Mouse (Mus musculus) left cerebral cortex, postnatal 10 days (tissue): ENCODE measurements around the gene Park7. TPM values are rescaled to one million over a fixed set of nuclear protein-coding genes. Genes with fewer than 3 reads are reported as not detected.
"Not testable (repeated sequence)": the region's sequence is repeated elsewhere in the genome, so short reads cannot be mapped to it uniquely, and the experiment has no call there.

ENCODE experiments used
- DNase-seq, 2 experiments: peaks; one replicate each; pipeline ENCODE4 v3.0.0; 2021 to 2022; ENCODE audit warnings: low spot score in 2 of 2, mixed read lengths in 1 of 2; ENCODE audit errors: extremely low spot score in 1 of 2
- intact Hi-C: fragments of 180-260 bp; cut with DNase I; formaldehyde crosslinking; loops from one replicate; pipeline ENCODE4 v1.15.1; 2025
- total RNA-seq, 2 experiments: library from RNA; stranded (reverse); gene quantifications; 2 replicates each; pipeline ENCODE4 v1.2.3; 2021

The Park7 gene
- total RNA-seq, 2 experiments from 2014 or later, result 213 to 216 TPM

DNA sequence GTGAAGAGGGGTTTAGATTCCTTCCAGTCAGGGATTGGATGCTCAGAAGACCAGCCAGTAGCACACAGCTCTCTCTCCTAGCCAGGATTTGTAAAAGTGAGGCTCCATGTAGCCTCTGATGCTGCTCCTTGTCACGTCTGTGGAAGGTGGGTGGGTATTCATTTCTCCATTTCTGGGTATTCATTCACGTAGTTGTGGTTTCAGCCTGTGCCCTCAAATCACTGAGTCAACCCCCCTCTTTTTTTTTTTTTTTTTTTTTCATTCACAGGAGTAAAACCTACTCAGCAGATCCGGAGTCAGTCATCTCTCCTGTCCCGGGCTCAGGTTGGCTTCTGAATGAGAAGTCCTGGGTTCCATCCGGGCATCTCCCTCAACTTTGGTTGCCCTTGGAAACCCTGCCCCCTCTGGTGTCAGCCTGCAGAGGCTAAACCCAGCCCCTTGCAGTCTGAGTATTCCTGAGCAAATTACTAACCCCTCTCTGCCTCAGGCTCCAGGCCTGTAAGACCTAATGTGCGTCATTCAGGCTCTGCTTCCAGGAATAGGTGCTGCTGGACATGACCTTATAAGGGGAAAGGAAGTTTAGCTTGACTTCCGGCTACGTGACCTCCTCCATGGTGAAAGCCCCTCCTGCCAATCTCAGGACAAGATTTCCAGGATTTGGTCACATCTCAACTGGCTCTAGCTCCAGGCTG, 3.2 kb upstream of the Park7 start:
- DNase-seq, result no peak
- intact Hi-C loops, result no loop called here

DNA sequence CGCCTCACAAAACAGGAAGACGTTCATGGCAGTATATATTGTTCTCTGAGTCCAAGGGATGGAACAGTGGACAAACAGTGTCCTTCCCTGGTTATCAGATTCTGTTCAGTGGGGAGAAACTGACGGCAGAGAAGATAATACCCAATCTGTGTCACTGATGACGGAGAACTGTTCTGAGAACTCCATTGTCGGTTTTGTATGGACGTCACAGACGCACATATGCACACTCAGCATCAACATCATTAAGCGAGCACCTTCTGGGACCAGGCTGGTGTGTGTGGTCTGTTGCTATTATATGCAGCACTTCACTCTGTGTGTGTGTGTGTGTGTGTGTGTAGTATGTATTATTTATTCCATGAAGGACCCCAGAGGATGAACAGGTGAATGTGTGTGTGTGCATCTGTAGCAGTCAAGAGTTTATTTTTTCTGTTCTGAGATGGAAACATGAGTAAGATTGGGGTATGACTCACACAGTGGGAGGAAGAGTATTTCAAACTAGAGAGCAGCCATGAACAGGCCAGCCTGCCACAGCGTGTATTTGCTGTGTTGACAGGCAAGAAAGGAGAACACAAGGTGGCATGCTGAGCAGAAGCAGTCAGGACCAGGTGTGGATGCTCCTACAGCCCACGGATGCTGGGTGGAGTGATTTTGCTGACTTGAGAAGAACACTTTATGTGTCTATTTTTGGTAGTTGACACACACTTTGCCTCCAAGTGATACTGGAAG, 1.1 kb upstream of the Park7 start:
- intact Hi-C loops, result no loop called here

DNA sequence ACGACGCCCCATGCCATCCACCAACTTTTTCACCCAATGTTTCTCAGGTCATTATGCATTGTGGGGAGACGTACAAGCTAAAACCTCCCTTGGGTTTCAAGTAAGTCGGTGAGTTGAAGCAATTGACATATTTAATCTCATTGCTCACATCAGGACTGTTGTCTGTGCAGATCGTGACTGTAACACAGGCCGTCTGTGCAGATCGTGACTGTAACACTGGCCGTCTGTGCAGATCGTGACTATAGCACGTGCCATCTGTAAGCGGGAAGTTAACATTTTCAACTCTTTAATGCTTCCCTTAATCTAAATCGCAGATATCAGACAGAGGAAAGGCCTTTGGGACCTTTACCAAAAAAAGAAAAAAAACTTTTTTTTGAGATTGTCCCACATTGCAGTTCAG, 494 bp downstream of the Park7 start:
- no peak for DNase-seq
- intact Hi-C loops, result no loop called here

More for the DNA sequence above, 1.1 kb upstream of the Park7 start:
- no peak for DNase-seq

DNA sequence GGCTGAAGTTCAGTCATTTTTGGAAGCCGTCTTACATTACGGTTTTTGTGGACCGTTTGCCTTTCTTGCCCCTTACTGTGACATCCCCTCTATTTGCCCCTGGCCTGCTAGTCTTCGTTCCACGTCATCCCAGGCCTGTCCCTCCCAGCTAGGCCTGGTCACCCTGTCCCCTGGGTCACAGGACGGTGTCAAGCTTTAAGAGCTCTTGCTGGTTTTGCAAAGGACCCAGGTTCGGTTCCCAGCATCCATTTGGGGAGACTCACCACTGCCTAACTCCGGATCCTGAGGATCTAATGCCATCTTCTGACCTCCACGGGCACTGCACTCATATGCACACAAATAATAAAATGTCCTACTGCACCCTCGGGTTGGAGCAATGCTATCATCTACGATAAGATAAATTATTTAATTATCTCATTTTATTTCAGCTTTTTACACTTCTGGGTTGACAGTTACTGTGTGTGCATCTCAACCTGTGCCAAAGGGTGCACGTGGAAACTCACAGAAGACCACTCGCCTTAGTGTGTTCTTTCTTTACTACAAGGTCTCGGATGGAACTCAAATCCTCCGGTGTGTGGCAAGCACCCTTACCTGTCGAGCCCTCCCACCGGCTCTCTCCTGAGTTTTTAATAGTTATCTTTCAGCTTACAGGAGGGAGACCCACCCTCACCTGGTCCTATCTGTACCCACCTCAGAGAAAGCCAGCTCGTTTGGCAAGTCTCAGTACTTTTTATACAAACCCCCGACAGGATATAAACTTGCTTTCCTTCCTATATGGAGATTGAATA, 3.9 kb downstream of the Park7 start:
- DNase-seq, result no peak
- intact Hi-C loops, result no loop called here

DNA sequence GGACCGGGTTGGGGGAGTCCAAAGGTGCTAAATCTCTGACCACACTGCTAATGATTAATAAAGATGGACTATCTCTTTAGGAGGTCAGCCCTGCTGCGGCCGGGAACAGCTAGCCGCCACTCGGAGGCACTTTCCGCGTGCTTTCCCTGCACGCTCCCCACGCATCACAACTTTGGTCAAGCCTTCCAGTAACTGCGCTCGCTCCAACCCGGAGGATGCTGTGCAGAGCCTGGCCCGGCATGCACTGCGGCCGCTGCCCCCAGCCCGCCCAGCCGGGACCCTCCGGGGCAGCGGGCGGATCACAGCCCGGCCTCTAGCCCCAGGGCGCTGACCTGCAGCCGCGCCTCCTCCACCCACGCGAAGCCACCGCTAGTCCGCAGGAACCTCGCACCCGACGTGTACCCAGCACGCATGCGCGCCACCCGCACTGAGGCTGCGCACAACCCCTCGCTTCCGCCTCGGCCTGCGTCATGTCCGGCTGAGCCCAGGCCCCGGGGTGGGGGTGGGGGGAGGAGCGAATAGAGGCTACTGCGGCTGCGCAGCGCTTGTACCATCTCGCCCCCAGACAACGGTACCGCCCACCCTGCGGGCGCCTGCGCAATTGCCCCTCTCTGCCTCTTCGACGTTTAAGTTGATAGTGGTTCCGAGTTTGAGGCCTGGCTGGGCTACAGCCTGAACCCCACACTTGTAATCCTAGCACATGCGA, 4.6 kb downstream of the Park7 start:
- peak; percentile 95 to 99 for DNase-seq
- intact Hi-C loops, result no loop called here

DNA sequence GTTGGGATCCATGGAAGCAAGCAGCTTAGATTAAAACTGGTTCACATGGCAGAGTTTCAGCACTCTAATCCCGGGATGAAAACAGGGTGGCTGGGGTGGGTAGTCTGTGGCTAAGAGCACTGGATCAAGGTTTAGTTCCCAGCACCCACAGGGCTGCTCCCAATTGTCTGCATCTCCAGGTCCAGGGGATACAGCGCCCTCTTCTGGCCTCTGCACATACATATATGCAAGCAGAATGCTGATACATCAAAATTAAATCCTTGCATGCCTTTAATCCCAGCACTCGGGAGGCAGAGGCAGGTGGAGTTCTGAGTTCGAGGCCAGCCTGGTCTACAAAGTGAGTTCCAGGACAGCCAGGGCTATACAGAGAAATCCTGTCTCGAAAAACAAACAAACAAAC, 5.7 kb downstream of the Park7 start:
- DNase-seq, intact Hi-C loops: not testable (repeated sequence)

DNA sequence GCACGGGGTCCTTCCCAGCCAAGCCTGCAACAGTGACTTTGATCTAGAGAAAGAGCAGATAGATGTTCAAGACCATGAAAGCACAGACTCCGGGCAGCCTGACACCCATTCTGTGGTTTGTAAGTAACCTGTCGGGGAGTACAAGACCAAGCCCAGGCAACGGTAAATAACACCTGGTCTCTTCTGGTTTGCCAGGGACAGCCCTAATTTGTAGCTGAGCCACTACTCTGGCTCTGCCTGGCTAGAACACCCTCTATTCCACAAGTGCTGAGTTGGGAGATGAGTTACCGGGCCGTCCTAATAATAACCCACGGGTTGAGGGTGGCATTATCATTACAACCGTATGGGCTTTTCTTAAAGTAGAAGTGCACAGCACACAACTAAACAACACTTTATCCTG, 7.1 kb downstream of the Park7 start:
- intact Hi-C loops, result no loop called here
- DNase-seq, result no peak

DNA sequence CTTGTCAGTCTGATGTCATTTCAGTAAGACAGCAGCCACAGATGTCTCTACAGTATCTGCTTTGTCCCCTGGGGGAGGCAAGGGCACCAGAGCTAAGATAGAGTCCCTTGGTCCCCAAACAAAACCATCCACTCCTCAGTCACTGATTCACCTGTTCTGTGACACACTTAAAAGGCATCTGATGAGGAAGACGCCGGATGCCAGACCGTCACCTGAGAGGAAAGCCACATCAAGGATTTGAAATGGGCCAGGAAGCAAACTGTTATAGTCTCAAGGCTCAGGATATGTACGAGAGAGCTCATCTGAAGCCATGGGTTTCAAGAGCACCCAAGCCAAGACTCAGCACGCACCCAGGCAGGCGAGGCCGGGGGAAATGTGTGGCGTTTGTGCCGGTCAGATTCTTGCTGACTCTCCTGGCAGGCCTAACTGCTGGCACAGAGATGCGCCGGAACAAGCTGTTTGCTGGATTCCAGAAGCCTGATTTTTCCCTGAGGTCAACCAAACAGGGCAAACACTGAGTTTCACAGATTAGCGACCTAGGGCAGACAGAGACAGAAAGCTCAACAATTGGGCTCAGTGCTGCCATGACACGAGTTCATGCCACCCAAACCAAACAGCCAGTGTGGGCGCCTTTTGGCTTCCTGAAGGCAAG, 11.0 kb downstream of the Park7 start:
- no peak for DNase-seq
- intact Hi-C loops, result no loop called here

DNA sequence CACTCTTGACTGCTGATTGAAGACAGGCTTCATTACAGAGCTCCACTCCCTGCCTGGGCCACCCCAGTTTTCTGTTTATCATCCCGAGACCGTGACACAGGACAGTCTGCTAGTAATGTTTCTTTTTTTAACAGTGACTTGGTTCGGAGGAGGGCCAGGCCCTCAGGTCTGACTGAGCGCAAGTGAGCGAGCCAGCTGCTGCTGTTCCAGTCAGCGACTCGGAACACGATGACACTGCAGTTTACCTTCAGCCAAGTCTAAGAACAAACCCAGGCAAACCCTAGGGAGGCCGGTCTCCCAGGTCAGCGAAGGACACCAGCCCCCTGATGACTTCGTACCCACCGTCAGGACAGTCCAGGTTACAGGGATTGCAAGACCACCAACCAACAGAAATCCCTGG, 12.2 kb downstream of the Park7 start:
- intact Hi-C loops, result no loop called here
- no peak for DNase-seq

DNA sequence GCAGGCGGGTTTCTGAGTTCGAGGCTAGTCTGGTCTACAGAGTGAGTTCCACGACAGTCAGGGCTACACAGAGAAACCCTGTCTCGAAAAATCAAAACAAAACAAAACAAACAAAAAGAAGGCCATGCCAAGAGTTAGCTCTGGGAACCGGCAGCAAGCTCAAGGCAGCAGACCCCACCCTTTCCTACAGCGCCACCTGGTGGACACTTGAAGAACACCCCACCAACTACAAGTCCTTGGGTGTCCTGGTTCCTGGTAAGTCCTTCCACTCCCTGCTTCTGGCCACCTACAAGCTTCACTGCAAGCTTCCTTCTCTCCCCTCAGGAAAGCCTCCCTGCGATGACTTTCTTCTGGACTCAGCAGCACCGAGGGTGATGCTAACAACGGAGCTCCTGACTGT, 12.6 kb downstream of the Park7 start:
- intact Hi-C loops, result loop anchor here (1.0 kb wide), 1 partner anchor 245 kb away; no protein-coding TSS in a partner anchor
- peak; percentile 41 to 85 for DNase-seq

DNA sequence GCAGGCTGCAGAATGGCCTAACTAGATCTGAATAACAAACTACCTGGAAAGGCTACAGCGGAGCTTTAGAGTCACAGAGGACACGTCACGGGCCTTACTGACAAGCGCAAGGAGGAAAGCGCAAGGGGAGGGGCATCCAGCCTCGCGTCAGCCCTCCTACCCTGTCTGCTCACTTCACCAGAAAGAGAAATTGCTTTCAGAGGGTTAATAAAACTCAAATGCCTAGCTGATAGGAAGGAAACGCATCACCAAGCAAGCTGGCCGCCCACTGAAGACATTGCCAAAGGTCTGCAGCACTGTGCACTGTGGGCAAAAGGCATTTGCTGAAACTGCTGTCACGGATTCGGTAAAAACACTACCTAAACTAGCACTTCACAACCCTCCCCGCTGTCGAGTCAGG, 13.8 kb downstream of the Park7 start:
- no peak for DNase-seq
- intact Hi-C loops, result no loop called here

DNA sequence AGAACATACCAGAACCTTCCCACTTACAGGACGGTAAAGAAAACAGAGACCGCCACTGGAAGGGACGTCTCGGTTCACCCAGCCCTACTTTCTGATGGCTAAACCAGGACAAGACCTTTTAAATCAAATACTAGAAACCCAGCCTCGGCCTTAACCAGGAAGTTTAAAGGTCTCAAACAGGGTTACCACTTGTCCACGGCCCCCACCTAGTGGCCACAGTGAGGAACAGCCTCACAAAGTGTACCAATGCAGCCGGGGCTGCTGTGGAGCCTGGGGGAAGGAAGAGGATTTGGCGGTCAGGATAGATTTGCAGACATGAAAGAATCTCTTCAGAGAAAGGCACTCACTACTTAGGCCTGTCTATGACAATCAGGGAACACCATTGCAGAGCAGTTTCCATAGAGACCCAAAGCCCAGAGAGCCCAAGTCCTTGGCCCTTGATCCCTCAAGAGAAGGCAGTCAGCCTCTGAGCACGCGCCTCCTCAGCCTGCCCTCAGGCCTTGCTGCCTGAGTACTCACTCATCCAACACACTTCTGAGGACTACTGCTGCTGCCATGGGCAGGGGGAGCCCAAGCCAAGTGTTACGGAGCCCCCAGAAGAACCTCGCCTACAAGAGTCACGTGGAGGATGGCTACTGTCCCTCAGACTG, 15.4 kb downstream of the Park7 start:
- intact Hi-C loops, result loop anchor here (5.0 kb wide), 1 partner anchor 47 kb away; the partner anchor contains the start of gene Errfi1
- DNase-seq, result peak; percentile 40 to 62

DNA sequence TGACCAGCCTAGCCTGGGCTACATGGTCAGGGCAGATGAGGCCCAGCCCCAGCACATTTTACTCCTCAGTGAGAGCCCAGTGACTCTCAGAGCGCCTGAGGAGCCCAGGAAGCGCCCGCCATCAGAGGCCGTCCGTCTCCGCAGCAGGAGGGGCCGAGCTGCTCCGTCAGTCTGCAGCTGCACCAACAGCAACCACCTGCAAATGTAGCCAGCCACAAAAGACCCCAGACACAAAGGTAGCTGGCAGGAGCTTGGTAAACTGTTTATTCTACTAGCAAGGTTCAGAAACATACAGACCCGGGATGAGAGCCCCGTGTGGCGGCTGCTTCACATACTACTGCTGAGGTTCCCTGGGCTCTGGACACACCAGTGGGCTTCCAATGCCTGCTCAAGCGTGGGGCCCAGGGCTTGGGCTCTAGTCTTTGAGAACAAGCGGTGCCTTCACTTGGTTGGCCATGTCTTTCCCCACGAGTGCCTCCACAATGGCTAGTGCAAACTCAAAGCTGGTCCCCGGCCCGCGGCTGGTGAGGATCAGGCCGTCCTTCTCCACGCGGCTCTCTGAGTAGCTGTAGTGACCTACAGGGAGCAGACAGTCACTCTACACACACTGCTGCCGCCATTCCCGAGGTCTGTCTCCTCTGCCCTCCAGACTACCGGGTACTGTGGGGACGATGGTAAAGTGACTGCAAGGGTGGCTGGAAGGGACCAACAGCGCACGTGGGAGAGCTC, 17.2 kb downstream of the Park7 start:
- intact Hi-C loops, result loop anchor here (5.0 kb wide), 1 partner anchor 45 kb away; the partner anchor contains the start of gene Errfi1
- DNase-seq, result no peak

DNA sequence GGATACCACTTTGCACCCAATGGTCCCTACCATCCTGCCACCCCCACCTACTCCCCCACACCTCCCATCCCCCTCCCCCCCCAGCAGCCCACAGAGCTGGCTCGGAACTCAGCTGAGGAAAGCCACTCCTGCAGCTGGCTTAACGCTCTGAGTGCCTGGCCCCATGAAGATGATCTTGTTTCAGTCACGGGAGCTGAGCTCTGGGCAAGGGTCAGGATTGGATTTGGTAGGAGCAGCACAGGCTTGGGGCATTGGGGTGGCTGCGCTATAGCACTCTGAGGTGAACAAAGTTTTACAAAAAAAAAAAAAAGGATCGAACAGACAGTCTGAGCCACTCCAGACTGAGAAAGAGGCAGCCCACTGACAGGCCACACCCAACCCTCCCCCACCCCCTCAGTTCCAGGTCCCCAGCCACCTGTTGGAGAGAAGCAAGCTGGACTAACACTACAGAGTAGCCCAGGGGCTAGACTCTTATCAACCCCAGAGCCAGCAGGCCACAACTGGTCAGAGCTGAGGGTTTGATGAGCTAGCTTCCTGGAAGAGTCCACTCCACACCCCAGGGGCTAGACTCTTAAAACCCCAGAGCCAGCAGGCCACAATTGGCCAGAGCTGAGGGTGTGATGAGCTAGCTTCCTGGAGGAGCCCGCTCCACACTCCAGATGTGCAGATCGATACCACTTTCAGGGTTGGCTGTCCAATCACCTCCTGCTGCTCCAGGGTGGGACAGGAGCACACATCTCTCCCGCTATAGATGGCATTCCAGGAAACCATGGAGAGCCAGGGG, 19.3 kb downstream of the Park7 start:
- no peak for DNase-seq
- intact Hi-C loops, result loop anchor here (5.0 kb wide), 1 partner anchor 43 kb away; the partner anchor contains the start of gene Errfi1

DNA sequence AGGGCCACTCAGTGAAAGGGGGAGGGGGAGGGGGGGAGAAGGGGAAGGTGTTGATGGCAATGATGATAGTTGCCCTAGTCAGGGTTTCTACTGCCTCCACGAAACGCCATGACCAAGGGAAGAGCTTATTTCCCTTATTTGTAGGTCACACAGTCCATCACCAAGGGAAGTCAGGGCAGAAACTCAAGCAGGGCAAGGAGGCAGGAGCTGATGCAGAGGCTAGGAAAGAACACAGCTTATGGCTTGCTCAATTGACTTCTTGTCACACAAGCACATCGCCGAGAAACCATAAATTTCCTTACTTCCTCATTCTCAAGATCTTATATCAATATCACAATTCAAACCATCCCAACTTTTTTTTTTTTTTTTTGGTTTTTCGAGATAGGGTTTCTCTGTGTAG, 22.9 kb downstream of the Park7 start:
- DNase-seq, result no peak
- intact Hi-C loops, result no loop called here

DNA sequence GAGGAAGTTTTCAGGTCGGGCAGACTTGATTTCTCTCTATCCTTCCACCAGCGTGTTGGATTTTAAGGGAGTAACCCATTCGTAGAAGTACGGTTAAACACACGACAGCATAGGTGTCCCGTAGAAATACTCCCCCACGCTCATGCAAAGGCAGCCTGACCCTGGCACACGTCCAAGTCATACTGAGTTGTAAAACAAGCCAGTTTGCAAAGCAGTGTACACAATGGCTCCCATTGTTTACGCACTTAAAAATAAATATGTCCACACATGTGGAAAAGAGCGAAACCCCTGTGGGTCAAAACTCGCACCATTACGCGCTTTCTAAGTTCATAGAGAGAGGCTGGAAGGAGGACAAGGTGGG, 24.3 kb downstream of the Park7 start:
- intact Hi-C loops, result no loop called here
- peak in 1 of 2 experiments; percentile 74 for DNase-seq
